Mouse (Mus musculus) T-helper 17 cell (primary cell): ENCODE results near the gene Vmn1r40.

Experiments used
- in situ Hi-C, 2 experiments: fragments of 300-600 bp; cut with MboI, MseI; formaldehyde crosslinking; loops; 1 replicate in 1 of 2; 2 replicates in 1 of 2; pipeline ENCODE4 v1.15.1; 2025; ENCODE audit warnings: high pct_unique_total_duplicates in 2 of 2

Vmn1r40 gene

GRCm38 (mm10) chr6:89707240-89707639, at the start of gene Vmn1r40:
Gene Vmn1r40, plus strand, starts transcription at chr6:89707540.
- in situ Hi-C loops = no loop called here

GRCm38 (mm10) chr6:89658342-89658741, 49.0 kb upstream of the Vmn1r40 start:
- in situ Hi-C loops = no loop called here

DNA sequence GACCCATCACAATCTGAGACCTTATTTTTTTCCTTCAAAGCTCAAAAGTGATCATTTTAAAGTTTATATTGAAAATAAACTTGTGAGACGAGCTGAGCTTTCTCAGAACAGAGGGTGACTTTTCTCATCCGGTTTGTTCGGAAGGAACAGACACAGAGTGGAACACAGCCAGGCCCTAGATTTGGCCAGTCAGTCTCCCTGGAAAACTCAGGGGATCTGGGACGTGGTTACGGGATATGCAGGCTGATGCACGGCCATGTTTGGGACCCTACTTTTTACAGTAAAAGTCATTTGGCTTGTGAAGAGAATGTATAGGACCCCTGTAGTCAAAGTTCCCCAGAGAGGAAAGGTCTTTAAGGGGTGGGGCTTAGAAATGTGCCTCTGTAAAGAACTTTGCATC, 48.4 kb upstream of the Vmn1r40 start:
- in situ Hi-C loops = no loop called here

GRCm38 (mm10) chr6:89659692-89660423, 47.5 kb upstream of the Vmn1r40 start:
- in situ Hi-C loops = no loop called here

GRCm38 (mm10) chr6:89660490-89660889, 46.9 kb upstream of the Vmn1r40 start:
- in situ Hi-C loops = no loop called here

GRCm38 (mm10) chr6:89662521-89662920, 44.8 kb upstream of the Vmn1r40 start:
- in situ Hi-C loops = no loop called here

DNA sequence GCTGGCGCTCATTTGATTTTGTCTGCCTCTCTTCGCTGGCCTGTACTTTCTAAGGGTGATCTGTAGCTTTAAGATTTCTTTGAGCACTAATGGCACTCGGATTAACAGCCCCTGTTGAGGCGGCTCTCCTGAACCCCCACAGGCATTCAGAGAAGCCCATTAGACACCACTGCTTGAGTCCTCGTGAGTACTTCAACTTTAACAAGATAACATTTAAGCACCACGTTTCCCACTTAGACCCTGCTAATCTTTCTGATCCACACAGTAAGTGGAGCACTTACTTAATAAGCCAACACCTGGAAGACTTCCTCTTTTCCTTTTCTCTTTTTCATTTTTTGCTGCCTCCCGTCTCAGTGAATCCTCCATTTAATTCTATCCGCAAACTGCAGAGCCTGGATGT, 42.2 kb upstream of the Vmn1r40 start:
- in situ Hi-C loops = no loop called here

- in situ Hi-C loops = no loop called here
Measured at GRCm38 (mm10) chr6:89665667-89666066, 41.7 kb upstream of the Vmn1r40 start.

GRCm38 (mm10) chr6:89666976-89667375, 40.4 kb upstream of the Vmn1r40 start:
- in situ Hi-C loops = no loop called here

DNA sequence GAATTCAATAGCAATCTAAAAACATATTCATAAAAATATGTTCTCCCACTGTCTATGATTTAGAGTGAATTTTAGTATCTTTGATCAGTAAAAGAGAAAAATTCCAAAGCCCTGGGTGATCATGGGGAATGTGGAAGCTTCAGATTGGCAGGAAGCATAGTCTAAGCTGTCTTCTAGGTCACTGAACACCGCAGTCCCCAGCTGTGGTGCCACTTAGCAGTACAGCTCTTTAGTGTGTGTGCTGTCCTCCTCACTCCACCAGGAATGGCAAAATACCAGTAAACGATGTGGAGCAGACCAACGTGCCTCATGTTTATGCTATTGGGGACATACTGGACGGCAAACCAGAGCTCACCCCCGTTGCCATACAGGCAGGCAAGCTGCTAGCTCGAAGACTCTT, 37.8 kb upstream of the Vmn1r40 start:
- in situ Hi-C loops = no loop called here

GRCm38 (mm10) chr6:89671431-89671830, 35.9 kb upstream of the Vmn1r40 start:
- in situ Hi-C loops = no loop called here

DNA sequence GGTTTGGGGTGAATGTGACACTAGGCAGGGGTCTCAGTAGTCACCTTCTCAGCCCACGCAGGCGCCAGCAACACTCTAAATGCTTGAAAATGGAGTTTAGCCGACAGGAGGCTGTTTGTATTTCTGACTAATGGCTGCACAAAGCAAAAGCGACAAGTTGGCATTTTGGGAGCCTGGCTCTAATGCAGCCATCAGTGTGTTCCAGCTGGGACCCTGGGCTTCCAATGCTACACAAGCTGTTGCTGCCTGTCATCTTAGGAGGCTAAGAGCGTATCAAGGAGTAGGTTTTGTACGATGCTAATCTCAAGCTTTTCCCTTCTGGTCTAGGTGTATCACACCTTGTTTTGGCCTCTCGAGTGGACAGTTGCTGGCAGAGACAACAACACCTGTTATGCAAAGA, 34.7 kb upstream of the Vmn1r40 start:
- in situ Hi-C loops = no loop called here

DNA sequence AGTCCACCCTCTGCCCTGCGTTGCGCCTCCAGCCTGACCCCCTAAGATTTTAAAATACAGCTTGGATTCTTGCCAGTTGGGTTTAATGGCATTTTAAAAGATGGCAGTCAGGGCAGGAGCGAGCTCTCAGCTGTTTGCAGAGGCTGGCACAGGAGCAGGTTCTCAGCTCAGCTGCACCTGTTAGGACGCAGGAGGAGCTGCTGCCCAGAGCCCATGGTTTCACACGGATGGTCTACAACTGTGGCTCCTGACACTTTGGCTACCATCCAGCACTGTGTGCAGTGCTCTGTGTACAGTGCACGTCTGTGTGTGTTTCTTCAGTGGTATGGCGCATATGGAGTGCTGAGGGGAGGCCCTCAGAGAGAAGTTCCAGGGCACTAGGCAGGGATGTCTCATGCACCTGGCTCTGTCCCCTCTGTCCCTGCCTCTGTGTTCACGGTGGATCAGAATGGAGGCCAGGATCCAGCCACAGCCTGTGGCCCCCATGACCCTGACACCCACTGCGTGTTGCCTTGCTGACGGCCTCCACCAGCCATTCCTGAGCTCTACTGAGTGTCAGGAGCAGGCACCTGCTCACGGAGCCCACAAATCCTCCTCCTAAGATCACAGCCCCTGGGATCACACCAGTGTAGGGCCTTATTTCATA, 34.1 kb upstream of the Vmn1r40 start:
- in situ Hi-C loops = no loop called here

DNA sequence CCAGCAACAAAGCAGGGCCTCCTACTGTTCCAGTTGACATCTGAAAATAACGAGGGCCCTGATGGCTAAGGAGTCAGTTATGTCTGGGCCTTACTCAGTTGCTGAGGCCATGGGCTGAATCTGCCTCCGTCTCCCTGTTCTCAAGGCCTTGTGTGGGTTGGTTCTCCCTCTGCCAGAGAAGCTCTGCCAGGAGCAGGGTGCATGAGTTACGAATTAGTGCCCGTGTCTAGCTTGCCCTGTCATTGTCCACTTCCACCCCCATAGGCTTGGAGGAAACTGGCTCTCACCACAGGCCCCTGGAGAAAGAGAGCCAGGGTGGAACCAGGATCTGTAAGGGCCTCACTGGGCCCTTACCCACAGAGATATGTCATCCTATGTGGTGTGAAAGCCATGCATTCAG, 28.8 kb upstream of the Vmn1r40 start:
- in situ Hi-C loops = loop anchor here (5.0 to 25.0 kb wide), 2 partner anchors 749 to 859 kb away; partner anchors contain the start of gene Cfap100 (in 1 of the 2)

DNA sequence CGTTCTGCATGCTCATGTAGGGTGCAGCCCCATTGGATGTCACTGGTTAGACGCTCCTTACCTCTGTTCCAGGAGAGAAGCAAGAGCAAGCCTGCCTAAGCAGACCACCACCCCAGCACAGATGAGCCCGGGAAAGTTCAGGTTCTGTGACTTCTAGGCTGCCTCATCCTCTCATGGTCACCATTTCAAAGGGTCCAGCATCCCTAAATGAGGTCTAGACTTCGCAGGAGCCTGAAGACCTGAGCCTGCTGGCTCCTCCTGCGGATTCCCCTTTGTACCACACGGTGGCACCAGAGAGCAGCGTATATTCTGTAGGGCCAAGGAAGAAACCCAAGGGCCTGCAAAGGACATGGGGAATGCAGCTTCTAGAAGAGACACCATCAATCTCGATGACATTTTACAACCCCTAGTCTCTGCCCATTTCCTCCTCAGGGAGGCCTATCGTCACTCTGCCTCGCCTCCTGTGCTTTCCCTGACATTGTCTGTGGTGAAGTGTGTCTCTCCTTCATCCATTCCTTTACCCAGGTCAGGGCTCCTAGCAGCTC, 28.0 kb upstream of the Vmn1r40 start:
- in situ Hi-C loops = loop anchor here (5.0 to 25.0 kb wide), 2 partner anchors 748 to 858 kb away; partner anchors contain the start of gene Cfap100 (in 1 of the 2)

GRCm38 (mm10) chr6:89680155-89680554, 27.2 kb upstream of the Vmn1r40 start:
- in situ Hi-C loops = loop anchor here (5.0 to 25.0 kb wide), 4 partner anchors 645 to 857 kb away; partner anchors contain the start of genes Chst13 (in 1 of the 2) and Uroc1 (in 1 of the 2)

- in situ Hi-C loops = loop anchor here (5.0 to 25.0 kb wide), 4 partner anchors 641 to 853 kb away; partner anchors contain the start of genes Chst13 (in 1 of the 2) and Uroc1 (in 1 of the 2)
Measured at GRCm38 (mm10) chr6:89684231-89684630, 23.1 kb upstream of the Vmn1r40 start.

GRCm38 (mm10) chr6:89687100-89687499, 20.2 kb upstream of the Vmn1r40 start:
- in situ Hi-C loops = loop anchor here in 1 of 2 experiments (10.0 to 25.0 kb wide), 2 partner anchors 638 to 850 kb away; partner anchors contain the start of gene Chst13

- in situ Hi-C loops = no loop called here
Measured at GRCm38 (mm10) chr6:89706624-89707023, 716 bp upstream of the Vmn1r40 start.

DNA sequence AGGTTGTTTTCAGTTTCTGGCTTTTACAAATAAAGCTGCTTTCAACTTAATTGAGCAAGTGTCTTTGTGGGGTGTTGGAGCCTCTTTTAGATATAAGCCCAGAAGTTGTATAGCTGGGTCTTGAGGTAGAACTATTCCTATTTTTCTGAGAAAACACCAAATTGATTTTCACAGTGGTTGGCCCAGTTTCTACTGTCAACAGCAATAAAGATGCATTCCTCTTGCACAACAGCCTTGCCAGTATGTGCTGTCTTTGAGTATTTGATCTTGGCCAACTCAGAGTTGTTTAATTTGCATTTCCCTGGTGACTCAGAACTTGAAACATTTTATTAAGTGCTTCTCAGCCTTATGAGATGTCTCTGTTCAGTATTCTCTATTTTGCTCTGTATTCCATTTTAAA, 10.7 kb downstream of the Vmn1r40 start:
- in situ Hi-C loops = loop anchor here in 1 of 2 experiments (10.0 kb wide), 1 partner anchor 237 kb away; no protein-coding TSS in a partner anchor

- in situ Hi-C loops = no loop called here
Measured at GRCm38 (mm10) chr6:89740466-89740865, 33.1 kb downstream of the Vmn1r40 start, which contains the start of gene Vmn1r41. Gene Vmn1r41, plus strand, starts transcription at chr6:89740766.

DNA sequence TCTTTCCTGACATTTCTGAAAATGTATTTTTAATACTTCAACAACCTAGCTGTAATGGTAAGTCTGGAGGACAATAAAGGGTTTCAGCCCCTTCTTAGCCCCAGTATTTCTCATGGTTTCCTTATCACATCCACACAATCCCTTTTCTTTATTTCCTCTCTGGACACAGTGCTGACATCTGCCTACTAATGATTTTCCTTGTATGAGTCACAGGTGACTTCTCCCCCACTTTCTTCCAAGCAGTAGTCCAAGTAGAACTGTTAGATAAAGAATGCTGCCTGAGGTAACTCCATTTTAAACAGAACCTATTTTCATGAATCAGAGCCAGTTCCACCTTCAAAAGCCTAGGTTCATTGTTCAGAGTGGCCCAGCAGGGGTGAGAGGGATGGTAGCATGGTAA, 35.5 kb downstream of the Vmn1r40 start:
- in situ Hi-C loops = no loop called here
